Mouse (Mus musculus): Measurements from ENCODE around the gene Stra6l.

DNA sequence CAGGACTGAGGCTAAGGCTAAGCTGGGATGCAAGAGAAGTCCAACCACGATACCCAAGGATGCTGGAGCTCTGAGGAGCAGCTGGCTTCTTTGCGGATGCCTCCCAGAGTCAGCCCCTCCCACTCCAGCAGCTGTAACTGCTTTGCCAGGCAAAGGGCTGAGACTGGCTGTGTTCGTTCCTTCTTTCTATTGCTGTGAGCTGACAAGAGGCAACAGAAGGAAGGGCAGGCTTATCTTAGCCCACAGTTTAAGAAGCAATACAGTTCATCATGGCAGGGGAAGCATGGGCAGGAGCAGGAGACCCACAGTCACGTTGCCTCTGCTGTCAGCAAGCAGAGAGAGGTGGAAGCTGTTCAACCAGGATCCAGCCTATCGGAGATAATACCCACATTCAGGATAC, 12.7 kb downstream of the Stra6l start:
- TF ChIP-seq CTCF (IDR thresholded peaks at IDR 0.05): no peak
- no peak for TF ChIP-seq POLR2A (IDR thresholded peaks at IDR 0.05; ENCODE audit: insufficient read depth, low read depth, low read length)

Measured in heart, adult 2 months (tissue).